ENCODE assay signal across 20 mouse cellular contexts in the genomic region with DNA sequence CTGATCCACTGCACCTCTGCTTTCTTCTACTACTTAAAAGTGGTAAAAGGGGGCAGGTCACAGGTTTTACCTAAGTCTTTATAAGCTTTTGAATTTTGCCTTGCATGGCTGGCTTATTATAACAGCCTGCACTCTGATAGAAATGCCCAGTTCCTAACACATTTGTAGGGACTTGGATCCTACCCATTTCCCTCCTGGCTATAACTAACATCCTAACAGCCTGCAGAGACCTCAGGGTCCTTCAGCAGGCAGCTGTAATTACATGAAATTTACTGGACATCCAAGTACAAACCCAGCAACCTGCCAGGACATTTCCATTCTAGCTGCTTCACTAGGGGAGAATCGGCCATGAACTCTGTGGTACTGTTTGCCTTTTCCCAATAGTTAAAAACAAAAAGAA.
DNase-seq lines count a peak whose midpoint lies in the region; ATAC-seq and TF ChIP-seq lines count a peak whose summit lies in the region.
"Had no signal": no experiment of that assay in that cellular context is flagged by ENCODE, and none has a peak within 500 bp of the region (broad histone marks: within the 10 kb centered on the region; RNA-seq: fewer than 3 reads in every experiment).

No protein-coding gene starts in this region.

- TF ChIP-seq CTCF in liver, adult 2 months (IDR thresholded peaks at IDR 0.05; ENCODE audit: low read depth, low read length): no peak
- TF ChIP-seq CTCF in liver, postnatal 0 days (IDR thresholded peaks at IDR 0.05; ENCODE audit: low read depth): no peak

- H3K4me3 ChIP-seq in heart, embryonic 10.5 days: no peak overlapping the region
- no peak overlapping the region for H3K4me3 ChIP-seq in heart, embryonic 13.5 days
- H3K4me3 ChIP-seq in liver, adult 2 months (ENCODE audit: insufficient read depth, low read depth, low read length): no peak overlapping the region
- no peak overlapping the region for H3K4me3 ChIP-seq in liver, postnatal 0 days (ENCODE audit: low read depth, low read length)
- H3K4me3 ChIP-seq: forebrain, embryonic 10.5 days; forebrain, embryonic 13.5 days; hindbrain, embryonic 10.5 days; hindbrain, embryonic 13.5 days; intestine, embryonic 15.5 days; kidney, embryonic 15.5 days had no signal

- 69% methylated on average over 1 of the region's 1 CpGs for WGBS in heart, embryonic 10.5 days
- WGBS in heart, embryonic 13.5 days: 79% methylated on average over 1 of the region's 1 CpGs
- WGBS in liver, adult 2 months: 39% methylated on average over 1 of the region's 1 CpGs
- 54% methylated on average over 1 of the region's 1 CpGs for WGBS in liver, postnatal 0 days (ENCODE audit: insufficient replicate concordance)

- no peak for DNase-seq in heart, embryonic 10.5 days (ENCODE audit: low spot score)
- DNase-seq in heart, postnatal 4 days: no peak
- no peak for DNase-seq in heart, postnatal 14 days
- DNase-seq in liver, adult 2 months (ENCODE audit: extremely low read depth, low read depth, low spot score): peak; percentile 43
- no peak for DNase-seq in liver, postnatal 0 days
- DNase-seq in adrenal gland, postnatal 4 days (ENCODE audit: low spot score in 2 of 2): no peak
- DNase-seq: cerebellum, adult 11 months; cerebellum, adult 2 months; gastrocnemius, postnatal 25 days; kidney, adult 11 months; kidney, adult 8-10 months had no signal

- H3K4me1 ChIP-seq in heart, embryonic 10.5 days: peaks cover 37% of the 10 kb centered on the region
- peaks cover 62% of the 10 kb centered on the region for H3K4me1 ChIP-seq in heart, embryonic 13.5 days
- H3K4me1 ChIP-seq in liver, adult 2 months (ENCODE audit: control insufficient read depth, insufficient read depth, low read length): peaks cover 4% of the 10 kb centered on the region
- H3K4me1 ChIP-seq in liver, postnatal 0 days (ENCODE audit: insufficient read depth): no peaks in the 10 kb centered on the region
- H3K4me1 ChIP-seq: forebrain, embryonic 13.5 days; intestine, embryonic 15.5 days had no signal

- no peaks in the 10 kb centered on the region for H3K9me3 ChIP-seq in heart, embryonic 10.5 days
- H3K9me3 ChIP-seq in heart, embryonic 13.5 days: no peaks in the 10 kb centered on the region
- no peaks in the 10 kb centered on the region for H3K9me3 ChIP-seq in liver, postnatal 0 days (ENCODE audit: low read length)
- H3K9me3 ChIP-seq: forebrain, embryonic 10.5 days; forebrain, embryonic 13.5 days; hindbrain, embryonic 10.5 days; hindbrain, embryonic 13.5 days; intestine, embryonic 15.5 days; kidney, embryonic 15.5 days had no signal

- TF ChIP-seq EP300 in liver, postnatal 0 days (IDR thresholded peaks at IDR 0.05; ENCODE audit: low read depth): no peak

- ATAC-seq in heart, embryonic 13.5 days (ENCODE audit: extremely low read depth, insufficient number of reproducible peaks, low FRiP score, low TSS enrichment): no peak
- ATAC-seq in liver, postnatal 0 days: no peak
- ATAC-seq: CD4-positive, CD25-positive, alpha-beta regulatory T cell, adult 4 months; forebrain, embryonic 13.5 days; hindbrain, embryonic 16.5 days; intestine, embryonic 15.5 days had no signal

- H3K9ac ChIP-seq in heart, embryonic 13.5 days: no peak overlapping the region
- no peak overlapping the region for H3K9ac ChIP-seq in liver, adult 2 months (ENCODE audit: low read depth, low read length)
- no peak overlapping the region for H3K9ac ChIP-seq in liver, postnatal 0 days (replicated peaks)
- H3K9ac ChIP-seq: forebrain, embryonic 13.5 days; hindbrain, embryonic 13.5 days; intestine, embryonic 15.5 days; kidney, embryonic 15.5 days had no signal

- peak overlapping the region; percentile 31; the same call in 1 of the 2 replicates for H3K4me2 ChIP-seq in heart, embryonic 13.5 days
- no peak overlapping the region for H3K4me2 ChIP-seq in liver, postnatal 0 days (ENCODE audit: low read depth, low read length)
- H3K4me2 ChIP-seq: forebrain, embryonic 13.5 days; hindbrain, embryonic 13.5 days; intestine, embryonic 15.5 days; kidney, embryonic 15.5 days had no signal

- H3K79me2 ChIP-seq in liver, adult 2 months (ENCODE audit: control insufficient read depth, insufficient read depth, low read length): no peaks in the 10 kb centered on the region

- intact Hi-C loops in heart, postnatal 14 days (cut with DNase I): no loop called here

- TF ChIP-seq POLR2A in liver, adult 2 months (IDR thresholded peaks at IDR 0.05; ENCODE audit: extremely low read depth, insufficient read depth, low read length): no peak

- no peaks in the 10 kb centered on the region for H3K27me3 ChIP-seq in heart, embryonic 10.5 days (ENCODE audit: insufficient read depth, poor library complexity, severe bottlenecking)
- no peaks in the 10 kb centered on the region for H3K27me3 ChIP-seq in heart, embryonic 13.5 days (replicated peaks)
- H3K27me3 ChIP-seq in liver, adult 2 months (ENCODE audit: control insufficient read depth, insufficient read depth, low read length): no peaks in the 10 kb centered on the region
- no peaks in the 10 kb centered on the region for H3K27me3 ChIP-seq in liver, postnatal 0 days (ENCODE audit: insufficient read depth, low read length)
- H3K27me3 ChIP-seq: forebrain, embryonic 13.5 days; hindbrain, embryonic 13.5 days; intestine, embryonic 15.5 days; kidney, embryonic 15.5 days had no signal

- H3K36me3 ChIP-seq in heart, embryonic 10.5 days: no peaks in the 10 kb centered on the region
- no peaks in the 10 kb centered on the region for H3K36me3 ChIP-seq in heart, embryonic 13.5 days
- no peaks in the 10 kb centered on the region for H3K36me3 ChIP-seq in liver, adult 2 months (ENCODE audit: control insufficient read depth, insufficient read depth, low read length)
- H3K36me3 ChIP-seq in liver, postnatal 0 days (replicated peaks; ENCODE audit: insufficient read depth, low read length): no peaks in the 10 kb centered on the region
- H3K36me3 ChIP-seq: forebrain, embryonic 10.5 days; hindbrain, embryonic 10.5 days; hindbrain, embryonic 13.5 days; intestine, embryonic 15.5 days; kidney, embryonic 15.5 days had no signal

- H3K27ac ChIP-seq in heart, embryonic 10.5 days: 0 out of 2 replicates have a peak overlapping the region, but pooled peaks have one; percentile 52
- peak overlapping the region; percentile 71 for H3K27ac ChIP-seq in heart, embryonic 13.5 days (replicated peaks)
- no peak overlapping the region for H3K27ac ChIP-seq in liver, adult 2 months (replicated peaks; ENCODE audit: insufficient read depth, low read depth, low read length)
- no peak overlapping the region for H3K27ac ChIP-seq in liver, postnatal 0 days (ENCODE audit: low read depth)
- H3K27ac ChIP-seq: forebrain, embryonic 10.5 days; forebrain, embryonic 13.5 days; hindbrain, embryonic 10.5 days; hindbrain, embryonic 13.5 days; intestine, embryonic 15.5 days; kidney, embryonic 15.5 days had no signal

Comparison
In these comparisons a context has a peak if more than half of its experiments do, and no peak if none do; other contexts are left out.
1. H3K27ac ChIP-seq: peak in heart, embryonic 10.5 days (single experiment) and heart, embryonic 13.5 days (single experiment); none in liver, adult 2 months (single experiment) and liver, postnatal 0 days (single experiment).